Mouse (Mus musculus) hindbrain, embryonic 11.5 days (tissue): ENCODE measurements around the gene Stx1a. TPM values are rescaled to one million over a fixed set of nuclear protein-coding genes. Genes with fewer than 3 reads are reported as not detected.

Experiments used
- ATAC-seq: fragments of 200-750 bp; cut with Nextera tagmentation; 2 replicates; pipeline ENCODE4 v1.8.0; 2017; ENCODE audit warnings: mild to moderate bottlenecking, moderate TSS enrichment, moderate library complexity; ENCODE audit not compliant: low FRiP score
- DNase-seq: peaks from one replicate; pipeline ENCODE4 v3.0.0-alpha.2; 2015; ENCODE audit warnings: low spot score
- H3K27ac ChIP-seq: fragments of 300-500 bp; sonication (generic); 2 replicates; pipeline ENCODE4 v1.5.1; 2014; ENCODE audit warnings: mild to moderate bottlenecking, low read depth, low read length
- H3K27me3 ChIP-seq: fragments of 300-500 bp; sonication (generic); 2 replicates; pipeline ENCODE4 v1.6.1; 2014; ENCODE audit warnings: mild to moderate bottlenecking, low read length, moderate library complexity, mixed read lengths; ENCODE audit not compliant: control insufficient read depth, insufficient read depth
- H3K36me3 ChIP-seq: fragments of 300-500 bp; sonication (generic); 2 replicates; pipeline ENCODE4 v1.6.1; 2014; ENCODE audit warnings: mild to moderate bottlenecking, low read length, moderate library complexity, mixed read lengths; ENCODE audit not compliant: control insufficient read depth, insufficient read depth
- H3K4me1 ChIP-seq: fragments of 300-500 bp; sonication (generic); replicated peaks from 2 replicates; pipeline ENCODE4 v1.6.1; 2014; ENCODE audit warnings: low read length, mixed read lengths; ENCODE audit not compliant: control insufficient read depth, insufficient read depth
- H3K4me2 ChIP-seq: fragments of 300-500 bp; sonication (generic); replicated peaks from 2 replicates; pipeline ENCODE4 v1.6.1; 2014; ENCODE audit warnings: mild to moderate bottlenecking, low read depth, low read length
- H3K4me3 ChIP-seq: fragments of 300-500 bp; sonication (generic); 2 replicates; pipeline ENCODE4 v1.5.1; 2014; ENCODE audit warnings: low read depth, low read length
- H3K9ac ChIP-seq: fragments of 300-500 bp; sonication (generic); 2 replicates; pipeline ENCODE4 v1.6.1; 2014; ENCODE audit warnings: low read depth, low read length
- H3K9me3 ChIP-seq: fragments of 300-500 bp; sonication (generic); 2 replicates; pipeline ENCODE4 v1.6.1; 2016; ENCODE audit warnings: low read length; ENCODE audit not compliant: control insufficient read depth
- WGBS: fragments of 180-500 bp; shearing (Covaris S2); extraction: QIAGEN DNeasy Blood & Tissue Kit; methylation state at CpG from one replicate; pipeline ENCODE4 v1.1.7; 2014; 5-methylcytosine and 5-hydroxymethylcytosine counted together
- polyA plus RNA-seq: library from polyadenylated mRNA; unstranded; fragments of >200 nt; fragmentation: Nextera tagmentation; extraction: Ambion mirVana; gene quantifications from 2 replicates; pipeline ENCODE4 v1.2.1, GENCODE M21; 2014

Gene Stx1a
- polyA plus RNA-seq, 1 experiment from 2014 or later, result 21.8 TPM

GRCm38 (mm10) chr5:134983111-134983510 is 40.2 kb upstream of the Stx1a start:
- ATAC-seq, result no peak
- Histone ChIP-seq H3K4me1 (peaks cover 5% of the 10 kb centered on the region; the same call in 1 of the 2 replicates), H3K9me3 (no peaks in the 10 kb centered on the region), H3K4me2 (no peak overlapping the region), H3K9ac (no peak overlapping the region), H3K27ac (no peak overlapping the region), H3K4me3 (no peak overlapping the region), H3K36me3 (no peaks in the 10 kb centered on the region), H3K27me3 (peaks cover 37% of the 10 kb centered on the region)
- 92% methylated on average over 1 of the region's 1 CpGs for WGBS
- no peak for DNase-seq

- Histone ChIP-seq H3K27me3 (peaks cover 39% of the 10 kb centered on the region), H3K9me3 (no peaks in the 10 kb centered on the region), H3K36me3 (no peaks in the 10 kb centered on the region), H3K27ac (no peak overlapping the region), H3K4me1 (peaks cover 5% of the 10 kb centered on the region; the same call in 1 of the 2 replicates), H3K4me3 (no peak overlapping the region), H3K4me2 (no peak overlapping the region), H3K9ac (no peak overlapping the region)
- WGBS, result 13% methylated on average over 3 of the region's 3 CpGs
- no peak for ATAC-seq
- peak; percentile 45 for DNase-seq
These were observed 39.5 kb upstream of the Stx1a start for GRCm38 (mm10) chr5:134983771-134984170.

- peak; percentile 63 for ATAC-seq
- peak within 1 kb of the TSS; percentile 15; the same call in 1 of the 2 replicates for H3K9ac ChIP-seq
These were observed 37.5 kb upstream of the Stx1a start, which contains the start of gene Cldn3 for GRCm38 (mm10) chr5:134985633-134986297. TSS of gene Cldn3 (plus strand) at chr5:134986214.

DNA sequence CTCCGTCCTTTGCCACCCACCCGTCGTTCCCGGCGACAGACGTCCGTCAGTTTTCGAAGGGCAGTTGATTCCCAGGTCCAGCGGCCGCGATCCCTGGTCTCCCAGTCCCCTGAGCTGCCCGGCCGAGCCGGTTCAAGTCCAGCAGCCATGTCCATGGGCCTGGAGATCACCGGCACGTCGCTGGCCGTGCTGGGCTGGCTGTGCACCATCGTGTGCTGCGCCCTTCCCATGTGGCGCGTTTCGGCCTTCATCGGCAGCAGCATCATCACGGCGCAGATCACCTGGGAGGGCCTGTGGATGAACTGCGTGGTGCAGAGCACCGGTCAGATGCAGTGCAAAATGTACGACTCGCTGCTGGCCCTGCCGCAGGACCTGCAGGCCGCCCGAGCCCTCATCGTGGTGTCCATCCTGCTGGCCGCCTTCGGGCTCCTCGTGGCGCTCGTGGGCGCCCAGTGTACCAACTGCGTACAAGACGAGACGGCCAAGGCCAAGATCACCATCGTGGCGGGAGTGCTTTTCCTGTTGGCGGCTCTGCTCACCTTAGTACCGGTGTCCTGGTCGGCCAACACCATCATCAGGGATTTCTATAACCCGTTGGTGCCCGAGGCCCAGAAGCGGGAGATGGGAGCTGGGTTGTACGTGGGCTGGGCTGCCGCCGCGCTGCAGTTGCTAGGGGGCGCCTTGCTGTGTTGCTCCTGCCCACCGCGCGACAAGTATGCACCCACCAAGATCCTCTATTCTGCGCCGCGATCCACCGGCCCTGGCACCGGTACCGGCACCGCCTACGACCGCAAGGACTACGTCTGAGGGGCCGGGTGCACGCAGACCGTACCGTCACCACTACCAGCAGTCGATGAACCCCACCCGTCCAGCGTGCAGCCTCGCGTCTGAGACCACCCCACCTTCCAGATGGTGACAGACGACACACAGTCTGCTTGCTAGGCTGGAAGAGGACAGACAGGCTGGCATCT is 36.7 kb upstream of the Stx1a start:
- WGBS, result 5% methylated on average over 79 of the region's 79 CpGs
- peak; percentile 56 for DNase-seq
- Histone ChIP-seq H3K4me3 (peak overlapping the region; percentile 20), H3K36me3 (no peaks in the 10 kb centered on the region), H3K27ac (no peak overlapping the region), H3K27me3 (peaks cover 43% of the 10 kb centered on the region), H3K4me1 (peaks cover 5% of the 10 kb centered on the region; the same call in 1 of the 2 replicates), H3K9me3 (no peaks in the 10 kb centered on the region), H3K4me2 (peak overlapping the region; percentile 25), H3K9ac (peak overlapping the region; percentile 15; the same call in 1 of the 2 replicates)
- ATAC-seq, result no peak

More at GRCm38 (mm10) chr5:134985633-134986297, 37.5 kb upstream of the Stx1a start, which contains the start of gene Cldn3:
- peaks cover 43% of the 10 kb centered on the region for H3K27me3 ChIP-seq
- no peaks in the 10 kb centered on the region for H3K9me3 ChIP-seq
- H3K4me1 ChIP-seq, result peaks cover 5% of the 10 kb centered on the region; the same call in 1 of the 2 replicates
- H3K4me3 ChIP-seq, result peak within 1 kb of the TSS; percentile 20
- whole genome bisulfite sequencing, result under 1% methylated on average over 25 of the region's 25 CpGs
- peak; percentile 46 for DNase-seq
- H3K36me3 ChIP-seq, result no peaks in the 10 kb centered on the region
- H3K27ac ChIP-seq, result no peak within 1 kb of the TSS
- H3K4me2 ChIP-seq, result peak within 1 kb of the TSS; percentile 25

GRCm38 (mm10) chr5:134989166-134989565 is 34.1 kb upstream of the Stx1a start:
- no peak overlapping the region for H3K4me2 ChIP-seq
- H3K27me3 ChIP-seq, result peaks cover 43% of the 10 kb centered on the region
- WGBS, result 73% methylated on average over 11 of the region's 11 CpGs
- no peaks in the 10 kb centered on the region for H3K36me3 ChIP-seq
- H3K27ac ChIP-seq, result no peak overlapping the region
- H3K4me3 ChIP-seq, result no peak overlapping the region
- H3K9ac ChIP-seq, result no peak overlapping the region
- ATAC-seq (no peak), DNase-seq (no peak)
- H3K9me3 ChIP-seq, result no peaks in the 10 kb centered on the region
- H3K4me1 ChIP-seq, result peaks cover 5% of the 10 kb centered on the region; the same call in 1 of the 2 replicates

- Histone ChIP-seq H3K36me3 (no peaks in the 10 kb centered on the region), H3K4me3 (no peak overlapping the region), H3K27me3 (peaks cover 40% of the 10 kb centered on the region), H3K4me2 (no peak overlapping the region), H3K9me3 (no peaks in the 10 kb centered on the region), H3K27ac (no peak overlapping the region), H3K4me1 (peaks cover 5% of the 10 kb centered on the region; the same call in 1 of the 2 replicates), H3K9ac (no peak overlapping the region)
- 65% methylated on average over 6 of the region's 6 CpGs for WGBS
- DNase-seq (no peak), ATAC-seq (no peak)
These were observed 33.5 kb upstream of the Stx1a start for GRCm38 (mm10) chr5:134989741-134990140.

DNA sequence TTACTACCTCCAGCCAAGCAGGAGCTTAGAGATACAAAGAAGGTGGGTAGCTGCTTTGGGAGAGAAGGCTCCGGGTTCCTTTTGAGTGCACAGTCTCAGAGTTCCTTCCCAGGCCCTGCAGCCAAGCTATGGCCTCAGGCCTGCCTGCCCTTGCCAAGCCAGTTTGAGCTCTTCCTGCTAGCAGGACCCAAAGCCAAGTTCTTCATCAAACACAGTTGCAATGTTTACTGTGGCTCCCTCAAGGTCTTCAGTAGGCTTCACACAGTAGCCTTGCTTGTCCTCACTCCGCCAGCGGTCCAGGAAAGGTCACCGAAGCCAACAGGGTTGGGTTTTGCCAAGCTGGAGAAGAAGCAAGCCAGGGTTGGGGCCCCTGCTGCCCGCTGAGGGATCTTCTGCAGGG is 30.7 kb upstream of the Stx1a start:
- Histone ChIP-seq H3K9me3 (no peaks in the 10 kb centered on the region), H3K4me2 (no peak overlapping the region), H3K4me1 (no peaks in the 10 kb centered on the region), H3K4me3 (no peak overlapping the region), H3K9ac (no peak overlapping the region), H3K27me3 (peaks cover 12% of the 10 kb centered on the region), H3K36me3 (no peaks in the 10 kb centered on the region), H3K27ac (no peak overlapping the region)
- no peak for DNase-seq
- ATAC-seq, result no peak
- 91% methylated on average over 5 of the region's 5 CpGs for WGBS

GRCm38 (mm10) chr5:134998359-134998758 is 24.9 kb upstream of the Stx1a start:
- Histone ChIP-seq H3K9me3 (no peaks in the 10 kb centered on the region), H3K4me3 (no peak overlapping the region), H3K27me3 (no peaks in the 10 kb centered on the region), H3K4me1 (no peaks in the 10 kb centered on the region; the same call in 1 of the 2 replicates), H3K36me3 (no peaks in the 10 kb centered on the region), H3K9ac (no peak overlapping the region), H3K4me2 (no peak overlapping the region), H3K27ac (no peak overlapping the region)
- ATAC-seq (no peak), DNase-seq (no peak)
- 75% methylated on average over 6 of the region's 6 CpGs for WGBS
